Mouse (Mus musculus): ENCODE data around the gene Zfr2. TPM values are rescaled to one million over a fixed set of nuclear protein-coding genes. Genes with fewer than 3 reads are reported as not detected.

Gene Zfr2
- polyA plus RNA-seq, 1 experiment from 2014 or later, result 34.0 TPM

Small RNA genes within 50 kb of the gene (microRNA-seq; reads per million reads assigned to microRNA genes)
- 21.1 reads per million, percentile 34 among the genes with 10 or more reads in this experiment for gene Mir3057

Other genes with a start within 250 kb of the Zfr2 start
- 19.1 and 21.4 TPM in 2 replicates for gene Gng7, start 218.2 kb upstream of the Zfr2 start, polyA plus RNA-seq (2015; fragmentation: Nextera tagmentation; extraction: Ambion mirVana)
- gene Diras1, start 207.5 kb upstream of the Zfr2 start, polyA plus RNA-seq (2015; fragmentation: Nextera tagmentation; extraction: Ambion mirVana), result 71.6 and 81.6 TPM in 2 replicates
- 46.3 and 53.0 TPM in 2 replicates for gene Slc39a3, start 195.7 kb upstream of the Zfr2 start, polyA plus RNA-seq (2015; fragmentation: Nextera tagmentation; extraction: Ambion mirVana)
- gene Sgta, start 173.0 kb upstream of the Zfr2 start, polyA plus RNA-seq (2015; fragmentation: Nextera tagmentation; extraction: Ambion mirVana), result 310 and 331 TPM in 2 replicates
- gene Thop1, start 163.1 kb upstream of the Zfr2 start, polyA plus RNA-seq (2015; fragmentation: Nextera tagmentation; extraction: Ambion mirVana), result 51.2 and 51.3 TPM in 2 replicates
- 0.30 and 0.39 TPM in 2 replicates for gene Creb3l3, start 134.3 kb upstream of the Zfr2 start, polyA plus RNA-seq (2015; fragmentation: Nextera tagmentation; extraction: Ambion mirVana)
- gene Map2k2, start 127.2 kb upstream of the Zfr2 start, polyA plus RNA-seq (2015; fragmentation: Nextera tagmentation; extraction: Ambion mirVana), result 248 and 259 TPM in 2 replicates
- gene Zbtb7a, start 97.9 kb upstream of the Zfr2 start, polyA plus RNA-seq (2015; fragmentation: Nextera tagmentation; extraction: Ambion mirVana), result 15.3 and 16.2 TPM in 2 replicates
- gene Pias4, start 65.2 kb upstream of the Zfr2 start, polyA plus RNA-seq (2015; fragmentation: Nextera tagmentation; extraction: Ambion mirVana), result 52.2 and 61.2 TPM in 2 replicates
- 532 and 536 TPM in 2 replicates for gene Eef2, start 56.5 kb upstream of the Zfr2 start, polyA plus RNA-seq (2015; fragmentation: Nextera tagmentation; extraction: Ambion mirVana)
- gene Dapk3, start 50.1 kb upstream of the Zfr2 start, polyA plus RNA-seq (2015; fragmentation: Nextera tagmentation; extraction: Ambion mirVana), result 69.7 and 70.1 TPM in 2 replicates
- gene 4930442H23Rik, start 49.3 kb upstream of the Zfr2 start, polyA plus RNA-seq (2015; fragmentation: Nextera tagmentation; extraction: Ambion mirVana), result 0.13 and 0.31 TPM in 2 replicates
- 0.10 TPM in 1 of 2 replicates, not detected in the other for gene Nmrk2, start 31.1 kb upstream of the Zfr2 start, polyA plus RNA-seq (2015; fragmentation: Nextera tagmentation; extraction: Ambion mirVana)
- gene Atcay, start 2.3 kb upstream of the Zfr2 start, polyA plus RNA-seq (2015; fragmentation: Nextera tagmentation; extraction: Ambion mirVana), result 80.6 and 85.5 TPM in 2 replicates
- gene Matk, start 19.8 kb downstream of the Zfr2 start, polyA plus RNA-seq (2015; fragmentation: Nextera tagmentation; extraction: Ambion mirVana), result 43.8 and 49.7 TPM in 2 replicates
- 121 and 144 TPM in 2 replicates for gene Mrpl54, start 33.8 kb downstream of the Zfr2 start, polyA plus RNA-seq (2015; fragmentation: Nextera tagmentation; extraction: Ambion mirVana)
- gene Apba3, start 33.8 kb downstream of the Zfr2 start, polyA plus RNA-seq (2015; fragmentation: Nextera tagmentation; extraction: Ambion mirVana), result 38.3 and 38.6 TPM in 2 replicates
- 5.9 and 6.2 TPM in 2 replicates for gene Tjp3, start 58.4 kb downstream of the Zfr2 start, polyA plus RNA-seq (2015; fragmentation: Nextera tagmentation; extraction: Ambion mirVana)
- 130 and 151 TPM in 2 replicates for gene Pip5k1c, start 59.8 kb downstream of the Zfr2 start, polyA plus RNA-seq (2015; fragmentation: Nextera tagmentation; extraction: Ambion mirVana)
- gene Cactin, start 87.9 kb downstream of the Zfr2 start, polyA plus RNA-seq (2015; fragmentation: Nextera tagmentation; extraction: Ambion mirVana), result 33.8 and 35.1 TPM in 2 replicates
- gene Tbxa2r, start 95.6 kb downstream of the Zfr2 start, polyA plus RNA-seq (2015; fragmentation: Nextera tagmentation; extraction: Ambion mirVana), result 4.7 and 5.2 TPM in 2 replicates
- gene Gipc3, start 110.1 kb downstream of the Zfr2 start, polyA plus RNA-seq (2015; fragmentation: Nextera tagmentation; extraction: Ambion mirVana), result not detected in 2 replicates
- 39.0 and 39.9 TPM in 2 replicates for gene Hmg20b, start 117.3 kb downstream of the Zfr2 start, polyA plus RNA-seq (2015; fragmentation: Nextera tagmentation; extraction: Ambion mirVana)
- 21.0 and 21.1 TPM in 2 replicates for gene Mfsd12, start 124.3 kb downstream of the Zfr2 start, polyA plus RNA-seq (2015; fragmentation: Nextera tagmentation; extraction: Ambion mirVana)
- 1.1 TPM in 2 replicates for gene 4930404N11Rik, start 132.7 kb downstream of the Zfr2 start, polyA plus RNA-seq (2015; fragmentation: Nextera tagmentation; extraction: Ambion mirVana)
- gene Fzr1, start 145.4 kb downstream of the Zfr2 start, polyA plus RNA-seq (2015; fragmentation: Nextera tagmentation; extraction: Ambion mirVana), result 147 and 152 TPM in 2 replicates
- 92.2 and 94.0 TPM in 2 replicates for gene Dohh, start 151.3 kb downstream of the Zfr2 start, polyA plus RNA-seq (2015; fragmentation: Nextera tagmentation; extraction: Ambion mirVana)
- 6.2 and 6.6 TPM in 2 replicates for gene Gm48551, start 151.3 kb downstream of the Zfr2 start, polyA plus RNA-seq (2015; fragmentation: Nextera tagmentation; extraction: Ambion mirVana)
- 2.1 and 2.7 TPM in 2 replicates for gene Gm48552, start 155.8 kb downstream of the Zfr2 start, polyA plus RNA-seq (2015; fragmentation: Nextera tagmentation; extraction: Ambion mirVana)
- 1.4 and 1.8 TPM in 2 replicates for gene Smim24, start 159.9 kb downstream of the Zfr2 start, polyA plus RNA-seq (2015; fragmentation: Nextera tagmentation; extraction: Ambion mirVana)
- 26.6 and 28.0 TPM in 2 replicates for gene Nfic, start 222.5 kb downstream of the Zfr2 start, polyA plus RNA-seq (2015; fragmentation: Nextera tagmentation; extraction: Ambion mirVana)
- gene Celf5, start 249.6 kb downstream of the Zfr2 start, polyA plus RNA-seq (2015; fragmentation: Nextera tagmentation; extraction: Ambion mirVana), result 70.0 and 77.6 TPM in 2 replicates

Measured in hindbrain, embryonic 15.5 days (tissue).